Mouse (Mus musculus): Measurements from ENCODE around the gene Vmn1r194. TPM values are rescaled to one million over a fixed set of nuclear protein-coding genes. Genes with fewer than 3 reads are reported as not detected.
"Not testable (repeated sequence)": the region's sequence is repeated elsewhere in the genome, so short reads cannot be mapped to it uniquely, and the experiment has no call there.

Gene Vmn1r194
- not detected for total RNA-seq (2022)

DNA sequence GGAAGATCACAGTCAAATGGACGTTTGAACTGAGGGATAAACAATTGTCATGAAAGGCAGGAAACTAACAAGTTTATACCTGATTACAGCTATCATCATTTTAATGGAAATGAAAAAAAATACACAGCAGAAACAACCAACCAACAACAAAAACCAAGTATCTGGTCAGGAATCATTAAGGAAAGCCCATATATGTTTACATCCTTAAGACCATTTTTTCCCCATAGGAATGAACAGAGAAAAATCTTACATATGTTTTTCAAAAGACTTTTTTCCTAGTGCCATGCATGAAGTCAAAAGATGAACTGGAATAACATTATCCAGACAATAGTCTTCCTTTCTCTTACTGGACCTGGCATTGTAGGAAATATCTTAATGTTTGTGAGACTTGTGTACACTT, at the start of gene Vmn1r194:
Gene Vmn1r194 (plus strand): TSS at position 301 of the 400 bp plus-strand sequence.
- no peak for DNase-seq (ENCODE audit: low spot score in 2 of 2)

DNA sequence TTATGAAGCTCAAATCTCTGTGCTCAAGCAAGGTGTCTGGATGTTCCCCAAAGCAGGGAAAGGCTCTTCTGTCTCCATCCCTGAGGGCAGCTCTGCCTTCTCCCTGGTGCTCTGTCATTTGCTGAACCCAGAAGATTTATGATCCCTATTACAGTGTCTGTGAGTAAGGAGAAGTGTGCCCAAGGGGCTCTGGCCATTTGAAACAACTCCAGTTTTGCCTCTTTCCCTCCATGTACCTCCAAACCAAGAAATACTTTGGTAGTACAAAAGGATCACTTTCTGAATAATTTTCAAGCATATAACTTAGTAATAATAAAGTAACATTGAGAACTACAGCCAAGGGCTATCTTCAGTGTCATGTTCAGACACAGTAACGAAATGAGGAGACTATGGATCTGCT, 21.0 kb upstream of the Vmn1r194 start, which contains the start of gene Vmn1r193:
Gene Vmn1r193 (minus strand): TSS at position 101 of the 400 bp plus-strand sequence.
- DNase-seq (ENCODE audit: low spot score in 2 of 2): not testable (repeated sequence)

DNA sequence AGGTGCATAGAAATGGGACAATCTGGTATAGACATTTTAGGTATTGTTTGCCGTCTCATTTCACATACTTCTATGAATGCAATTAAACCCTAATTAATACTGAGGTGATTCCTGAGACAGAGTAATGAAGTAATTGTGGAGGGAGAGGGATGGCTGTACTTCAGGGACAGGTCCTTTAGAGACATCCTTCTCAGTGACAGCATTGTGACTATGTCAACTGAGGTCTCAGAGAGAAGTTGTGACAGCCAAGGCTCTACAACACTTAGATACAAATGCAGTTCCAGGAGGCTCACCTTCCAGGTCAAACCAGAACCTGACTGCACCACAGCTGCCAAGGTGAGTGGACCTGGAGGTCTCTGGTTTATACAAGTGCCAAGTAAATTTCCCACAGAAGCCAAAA, 26.2 kb downstream of the Vmn1r194 start, which contains the start of gene Vmn1r195:
Gene Vmn1r195 (plus strand): TSS at position 301 of the 400 bp plus-strand sequence.
- not testable (repeated sequence) for DNase-seq (ENCODE audit: low spot score in 2 of 2)

DNA sequence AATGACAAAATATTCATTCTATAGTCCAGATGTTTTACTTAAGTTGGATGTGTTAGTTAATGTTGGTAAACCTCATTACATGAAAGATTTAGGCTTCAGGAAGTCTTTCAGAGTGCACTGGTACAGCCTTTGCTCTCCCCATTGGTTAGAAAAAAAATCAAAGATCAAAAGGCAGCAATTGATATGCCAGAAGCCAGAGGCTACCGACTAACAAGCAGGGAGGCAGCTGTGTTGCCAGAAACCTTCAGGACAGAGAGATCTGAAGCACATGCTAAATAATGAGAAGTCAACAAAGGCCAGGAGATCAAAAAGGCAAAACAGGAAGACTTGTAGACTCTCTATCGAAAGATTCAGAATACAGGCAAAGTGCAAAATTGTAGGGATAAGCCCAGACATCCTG, 27.7 kb downstream of the Vmn1r194 start:
- no peak for DNase-seq (ENCODE audit: low spot score in 2 of 2)

DNA sequence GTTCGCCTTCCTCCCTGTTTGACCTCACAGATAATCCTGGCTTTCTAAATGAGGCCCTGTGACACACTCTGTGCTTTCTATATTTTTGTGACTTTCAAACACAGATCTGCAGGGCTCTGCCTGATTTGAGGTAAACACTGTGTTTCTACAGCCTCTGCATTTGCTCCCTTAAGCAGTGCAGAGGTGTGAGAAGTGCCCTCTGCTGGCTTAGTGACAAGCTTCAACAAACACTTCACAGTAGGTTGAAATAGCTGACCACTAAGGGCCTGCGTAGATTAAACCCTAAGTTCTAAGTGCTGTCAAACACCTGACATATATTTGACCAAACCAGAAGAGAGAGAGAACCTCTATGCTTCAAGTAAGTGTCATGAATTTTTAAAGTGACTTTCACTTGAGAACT, 40.6 kb downstream of the Vmn1r194 start:
- no peak for DNase-seq (ENCODE audit: low spot score in 2 of 2)

DNA sequence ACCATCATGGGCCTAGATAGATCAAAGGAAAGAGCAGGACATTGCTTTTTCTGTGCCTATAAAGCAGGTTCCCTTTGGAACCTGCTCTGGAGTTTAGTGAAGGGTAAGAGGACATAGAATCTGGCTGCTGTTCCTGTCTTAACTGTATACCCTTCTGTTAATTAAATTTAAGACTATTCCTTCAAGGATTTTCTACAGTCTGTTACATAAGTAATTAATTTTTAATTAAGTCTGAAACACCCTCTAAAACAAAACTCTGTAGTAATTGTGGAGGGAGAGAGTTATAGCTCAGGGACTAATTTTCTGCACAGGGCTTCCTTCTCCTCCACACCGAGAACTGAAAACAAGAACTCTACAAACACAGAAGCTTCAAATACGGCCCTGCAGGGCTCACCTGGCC, 45.6 kb downstream of the Vmn1r194 start, which contains the start of gene Vmn1r196:
Gene Vmn1r196 (plus strand): TSS at position 301 of the 400 bp plus-strand sequence.
- no peak for DNase-seq (ENCODE audit: low spot score in 2 of 2)

Small RNAs within 50 kb of the gene (microRNA-seq; reads per million reads assigned to microRNA genes)
- gene Gm23282 (0 reads per million in 2 experiments), gene Gm25084 (0 reads per million in 2 experiments)

Other genes starting within 250 kb of the Vmn1r194 start
- 1 to 10 TPM in 3 of 4 experiments, under 1 TPM in 1; 0.33 to 1.3 (median 1.0) TPM for gene Prss16, start 234.5 kb upstream of the Vmn1r194 start, total RNA-seq (2022)
- 10 to 100 TPM in 3 of 4 experiments, not detected in 1; 15.3 to 27.1 (median 22.8) TPM for gene Hist1h2ah, start 208.6 kb upstream of the Vmn1r194 start, total RNA-seq (2022)
- gene Hist1h2bk, start 208.3 kb upstream of the Vmn1r194 start, total RNA-seq (2022): 10 to 100 TPM in 3 of 4 experiments, 1 to 10 TPM in 1; 3.0 to 13.9 (median 10.7) TPM
- 10 to 100 TPM; 62.0 to 71.0 (median 68.4) TPM for gene Hist1h4i, start 202.9 kb upstream of the Vmn1r194 start, total RNA-seq (2022)
- gene Hist1h2ag, start 201.3 kb upstream of the Vmn1r194 start, total RNA-seq (2022): 10 to 100 TPM in 3 of 4 experiments, 1 to 10 TPM in 1; 9.0 to 26.2 (median 21.0) TPM
- gene Hist1h2bj, start 201.0 kb upstream of the Vmn1r194 start, total RNA-seq (2022): 10 to 100 TPM in 2 of 4 experiments, 1 to 10 TPM in 2; 7.2 to 11.6 (median 10.4) TPM
- not detected for gene Vmn1r188, start 159.8 kb upstream of the Vmn1r194 start, total RNA-seq (2022)
- gene Vmn1r189, start 138.4 kb upstream of the Vmn1r194 start, total RNA-seq (2022): not detected
- gene Vmn1r191, start 60.2 kb upstream of the Vmn1r194 start, total RNA-seq (2022): not detected
- gene Vmn1r192, start 53.1 kb upstream of the Vmn1r194 start, total RNA-seq (2022): not detected
- not detected for gene Vmn1r193, start 21.1 kb upstream of the Vmn1r194 start, total RNA-seq (2022)
- gene Vmn1r195, start 26.3 kb downstream of the Vmn1r194 start, total RNA-seq (2022): not detected
- gene Vmn1r196, start 45.7 kb downstream of the Vmn1r194 start, total RNA-seq (2022): not detected
- under 1 TPM in 1 of 4 experiments, not detected in 3; 0.07 TPM for gene Vmn1r197, start 80.4 kb downstream of the Vmn1r194 start, total RNA-seq (2022)
- gene Vmn1r198, start 106.1 kb downstream of the Vmn1r194 start, total RNA-seq (2022): not detected
- gene Vmn1r199, start 135.6 kb downstream of the Vmn1r194 start, total RNA-seq (2022): not detected
- gene Vmn1r200, start 146.2 kb downstream of the Vmn1r194 start, total RNA-seq (2022): not detected
- not detected for gene Vmn1r201, start 227.7 kb downstream of the Vmn1r194 start, total RNA-seq (2022)